Mouse (Mus musculus) heart, adult 2 months (tissue): ENCODE measurements around the gene Prkar1b. TPM values are rescaled to one million over a fixed set of nuclear protein-coding genes. Genes with fewer than 3 reads are reported as not detected.

ENCODE experiments used
- DNase-seq, 2 experiments: peaks; one replicate each; pipeline ENCODE4 v3.0.0; 2021
- H3K27ac ChIP-seq: fragments of 200-600 bp; 2 replicates; pipeline ENCODE4 v1.8.1; 2022
- H3K27me3 ChIP-seq: fragments of 200-500 bp; 2 replicates; pipeline ENCODE4 v1.6.1; 2012; ENCODE audit warnings: mild to moderate bottlenecking, low read length, inconsistent platforms, mixed read lengths; ENCODE audit not compliant: control insufficient read depth, insufficient read depth
- H3K36me3 ChIP-seq: fragments of 200-500 bp; 2 replicates; pipeline ENCODE4 v1.6.1; 2012; ENCODE audit warnings: low read length, inconsistent platforms; ENCODE audit not compliant: control insufficient read depth, insufficient read depth
- H3K4me1 ChIP-seq: fragments of 200-500 bp; 2 replicates; pipeline ENCODE4 v1.6.1; 2011; ENCODE audit warnings: low read length; ENCODE audit not compliant: control insufficient read depth, insufficient read depth
- H3K4me3 ChIP-seq: fragments of 200-600 bp; 2 replicates; pipeline ENCODE4 v1.8.1; 2022
- H3K79me2 ChIP-seq: fragments of 200-500 bp; replicated peaks from 2 replicates; pipeline ENCODE4 v1.6.1; 2012; ENCODE audit warnings: mild to moderate bottlenecking, inconsistent platforms, low read length, moderate library complexity, mixed read lengths; ENCODE audit not compliant: control insufficient read depth, insufficient read depth
- H3K9ac ChIP-seq: fragments of 200-500 bp; 2 replicates; pipeline ENCODE4 v1.6.1; 2012; ENCODE audit warnings: low read depth, mild to moderate bottlenecking, control low read depth, inconsistent platforms, low read length, mixed read lengths
- CTCF ChIP-seq: fragments of 200-600 bp; IDR thresholded peaks from 2 replicates; pipeline ENCODE4 v1.8.1; 2022; ENCODE audit warnings: antibody characterized with exemption, mild to moderate bottlenecking, moderate library complexity
- EP300 ChIP-seq: fragments of 200-500 bp; IDR thresholded peaks from 2 replicates; pipeline ENCODE4 v1.6.1; 2011; ENCODE audit warnings: low read depth, low read length, control low read depth; ENCODE audit not compliant: insufficient read depth
- POLR2A ChIP-seq: fragments of 200-500 bp; IDR thresholded peaks from 2 replicates; pipeline ENCODE4 v1.6.1; 2011; ENCODE audit warnings: mild to moderate bottlenecking, low read depth, low read length, control low read depth; ENCODE audit not compliant: insufficient read depth
- WGBS: fragments of 180-500 bp; shearing (Covaris S2); methylation state at CpG from one replicate; pipeline ENCODE4 v1.1.7; 2018; 5-methylcytosine and 5-hydroxymethylcytosine counted together
- intact Hi-C: fragments of 180-260 bp; cut with DNase I; formaldehyde crosslinking; loops from one replicate; pipeline ENCODE4 v1.15.1; 2025
- polyA plus RNA-seq: library from polyadenylated mRNA; depleted of rRNA; stranded (reverse); fragments of >200 nt; gene quantifications from 2 replicates; pipeline ENCODE4 v1.2.3, GENCODE M21; 2012
- total RNA-seq, 2 experiments: library from RNA; stranded (reverse); gene quantifications; 2 replicates each; pipeline ENCODE4 v1.2.3; 2021

Prkar1b gene
- total and polyA plus RNA-seq, 3 experiments: 1.4 to 2.0 (median 1.5) TPM

DNA sequence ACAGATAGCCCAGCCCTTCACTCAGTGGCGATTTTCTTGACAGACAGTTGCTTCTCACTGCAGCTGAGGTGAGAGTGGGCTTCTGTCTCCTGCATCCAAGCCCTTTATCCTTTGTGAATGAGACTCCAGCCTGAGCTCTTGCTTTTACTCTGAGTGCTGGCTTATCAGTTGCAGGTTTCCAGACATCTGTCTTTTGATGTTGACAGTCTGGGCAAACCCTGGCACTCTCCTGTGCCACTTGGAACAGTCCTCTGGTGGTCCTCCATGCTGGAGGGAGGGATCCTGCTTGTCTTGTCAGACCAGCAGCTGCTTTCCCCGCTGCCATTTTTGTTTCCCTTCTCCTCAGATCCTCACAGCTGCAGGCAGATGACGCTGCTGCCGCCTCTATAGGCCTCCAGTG is 22.1 kb upstream of the Prkar1b start:
- TF ChIP-seq POLR2A (no peak), EP300 (no peak), CTCF (no peak)
- WGBS: 94% methylated on average over 4 of the region's 4 CpGs

DNA sequence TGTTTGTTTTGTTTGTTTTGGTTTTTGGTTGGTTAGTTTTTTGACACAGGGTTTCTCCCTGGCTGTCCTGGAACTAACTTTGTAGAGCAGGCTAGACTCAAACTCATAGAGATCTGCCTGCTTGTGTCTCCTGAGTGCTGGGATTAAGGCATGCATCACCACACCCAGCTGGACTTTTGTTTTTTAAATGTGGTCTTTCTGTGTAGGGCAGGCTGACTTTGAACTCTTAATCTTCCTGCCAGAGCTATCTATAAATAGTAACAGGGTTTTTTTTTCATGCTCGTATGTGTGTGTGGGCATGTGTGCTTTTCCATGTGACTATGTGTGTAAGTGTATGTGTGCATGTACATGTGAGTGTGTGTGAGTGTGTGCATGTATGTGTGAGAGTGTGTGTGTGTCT is 17.7 kb upstream of the Prkar1b start:
- Histone ChIP-seq H3K79me2 (no peaks in the 10 kb centered on the region), H3K4me3 (no peak overlapping the region), H3K9ac (no peak overlapping the region), H3K27ac (no peak overlapping the region), H3K36me3 (no peaks in the 10 kb centered on the region), H3K4me1 (no peaks in the 10 kb centered on the region), H3K27me3 (no peaks in the 10 kb centered on the region)
- 40% methylated on average over 1 of the region's 1 CpGs for WGBS
- TF ChIP-seq EP300 (no peak), POLR2A (no peak), CTCF (no peak)
- DNase-seq: no peak
- intact Hi-C loops: no loop called here

More for the DNA sequence above, 22.1 kb upstream of the Prkar1b start:
- Histone ChIP-seq H3K9ac (no peak overlapping the region), H3K36me3 (peaks cover 3% of the 10 kb centered on the region; the same call in 1 of the 2 replicates), H3K27me3 (no peaks in the 10 kb centered on the region), H3K4me1 (peaks cover 7% of the 10 kb centered on the region), H3K27ac (no peak overlapping the region), H3K4me3 (no peak overlapping the region), H3K79me2 (no peaks in the 10 kb centered on the region)
- no peak for DNase-seq
- intact Hi-C loops: no loop called here

DNA sequence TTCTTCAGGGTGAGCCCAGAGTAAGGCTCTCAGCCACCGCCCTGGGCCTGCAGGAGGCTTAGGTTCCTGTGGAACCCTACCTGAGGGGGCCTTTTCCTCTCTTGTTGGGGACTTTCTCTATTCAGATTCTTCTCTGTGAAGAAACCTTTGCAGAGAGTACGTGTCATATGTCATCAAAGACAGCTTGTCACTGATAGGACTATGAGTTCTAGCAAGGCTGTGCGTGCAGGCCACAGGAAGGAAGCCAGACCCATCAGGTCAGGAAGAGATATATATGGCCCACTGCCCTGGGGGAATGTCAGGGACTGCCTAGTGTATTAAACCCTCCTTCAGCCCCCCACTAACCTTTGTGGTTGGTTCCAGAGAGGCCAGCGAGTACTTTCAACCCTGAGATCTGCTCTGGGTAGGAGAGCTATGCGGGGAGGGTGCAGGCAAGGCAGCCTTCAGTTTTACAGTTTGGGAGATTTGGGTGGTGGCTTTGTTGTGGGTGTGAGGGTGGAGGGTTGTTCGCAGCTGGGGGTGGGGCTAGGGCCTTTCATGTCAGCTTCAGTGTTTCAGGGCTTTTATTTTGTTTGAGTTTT is 17.1 kb upstream of the Prkar1b start:
- intact Hi-C loops: no loop called here
- H3K36me3 ChIP-seq: no peaks in the 10 kb centered on the region

DNA sequence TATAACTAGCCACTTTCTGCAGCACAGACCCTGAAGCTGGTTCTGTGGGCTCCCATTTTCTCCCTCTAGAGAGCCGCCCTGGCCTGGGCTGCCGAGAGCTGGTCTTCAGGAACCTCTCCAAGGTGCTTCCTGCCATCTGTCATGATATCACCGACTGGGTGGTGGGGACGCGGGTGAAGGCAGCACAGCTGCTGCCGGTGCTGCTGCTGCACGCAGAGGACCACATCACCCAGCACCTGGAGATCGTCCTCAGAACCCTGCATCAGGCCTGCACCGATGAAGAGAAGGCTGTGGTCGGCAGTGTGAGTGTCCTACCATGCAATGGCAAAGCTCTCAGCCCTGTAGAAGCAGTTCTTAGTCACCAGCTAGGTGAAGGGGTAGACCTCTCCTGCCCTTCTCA is 11.8 kb upstream of the Prkar1b start:
- Histone ChIP-seq H3K9ac (no peak overlapping the region), H3K4me3 (no peak overlapping the region), H3K27me3 (no peaks in the 10 kb centered on the region), H3K27ac (no peak overlapping the region), H3K4me1 (no peaks in the 10 kb centered on the region), H3K79me2 (no peaks in the 10 kb centered on the region), H3K36me3 (no peaks in the 10 kb centered on the region)
- intact Hi-C loops: no loop called here
- TF ChIP-seq CTCF: no peak
- TF ChIP-seq EP300: no peak
- TF ChIP-seq POLR2A: no peak
- WGBS: 67% methylated on average over 10 of the region's 10 CpGs
- DNase-seq: no peak

More for the DNA sequence above, 17.1 kb upstream of the Prkar1b start:
- no peak overlapping the region for H3K27ac ChIP-seq
- TF ChIP-seq CTCF (no peak), POLR2A (no peak)
- H3K27me3 ChIP-seq: no peaks in the 10 kb centered on the region
- WGBS: 64% methylated on average over 6 of the region's 6 CpGs
- H3K79me2 ChIP-seq: no peaks in the 10 kb centered on the region
- H3K4me3 ChIP-seq: no peak overlapping the region
- no peaks in the 10 kb centered on the region for H3K4me1 ChIP-seq
- DNase-seq: peak in 1 of 2 experiments; percentile 9
- no peak overlapping the region for H3K9ac ChIP-seq

DNA sequence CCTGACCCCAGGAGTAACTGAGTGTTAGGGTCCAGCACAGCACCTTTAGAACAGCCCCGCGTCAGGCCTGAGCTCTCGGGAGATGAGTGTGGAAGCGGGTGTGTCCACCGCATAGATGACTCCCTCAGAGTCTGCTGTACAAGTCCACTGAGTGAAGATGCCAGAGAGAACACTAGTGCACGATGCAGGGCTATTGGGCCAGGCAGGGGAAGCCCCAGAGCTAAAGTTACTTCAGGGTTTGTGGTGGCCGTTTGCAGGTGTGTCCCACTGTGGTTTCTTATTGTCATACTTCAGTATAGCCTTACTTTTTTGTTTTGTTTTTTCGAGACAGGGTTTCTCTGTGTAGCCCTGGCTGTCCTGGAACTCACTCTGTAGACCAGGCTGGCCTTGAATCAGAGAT is 11.1 kb upstream of the Prkar1b start:
- no peaks in the 10 kb centered on the region for H3K36me3 ChIP-seq
- intact Hi-C loops: no loop called here
- no peak for DNase-seq

DNA sequence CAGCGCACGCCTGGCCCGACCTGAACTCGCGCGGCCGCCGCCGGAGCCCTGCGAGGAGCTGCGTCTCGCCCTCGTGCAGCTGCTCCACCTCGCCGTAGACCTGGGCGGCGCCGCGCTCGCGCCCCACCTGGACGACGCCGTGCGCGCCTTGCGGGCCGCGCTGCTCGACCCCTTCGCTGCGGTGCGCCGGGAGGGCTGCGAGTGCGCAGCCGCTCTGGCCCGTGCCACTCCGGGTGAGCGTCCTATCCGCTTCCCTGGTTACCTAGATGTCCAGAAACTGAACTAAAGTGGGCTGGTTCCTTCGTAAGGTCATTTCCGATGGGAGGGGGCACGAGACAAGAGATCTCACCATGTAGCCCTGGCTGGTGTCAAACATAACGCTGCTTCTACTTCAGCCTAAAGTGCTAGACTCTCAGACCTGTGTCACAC is 816 bp upstream of the Prkar1b start:
- under 1% methylated on average over 45 of the region's 45 CpGs for WGBS
- Histone ChIP-seq H3K9ac (peak overlapping the region; percentile 73), H3K36me3 (no peaks in the 10 kb centered on the region), H3K27ac (no peak overlapping the region), H3K4me3 (peak overlapping the region; percentile 68), H3K4me1 (no peaks in the 10 kb centered on the region), H3K27me3 (no peaks in the 10 kb centered on the region), H3K79me2 (no peaks in the 10 kb centered on the region)
- DNase-seq: peak in 1 of 2 experiments; percentile 31
- intact Hi-C loops: no loop called here
- TF ChIP-seq EP300: no peak
- TF ChIP-seq POLR2A: no peak
- no peak for TF ChIP-seq CTCF

More for the DNA sequence above, 11.1 kb upstream of the Prkar1b start:
- H3K9ac ChIP-seq: no peak overlapping the region
- no peak overlapping the region for H3K4me3 ChIP-seq
- H3K4me1 ChIP-seq: no peaks in the 10 kb centered on the region
- H3K79me2 ChIP-seq: no peaks in the 10 kb centered on the region
- H3K27ac ChIP-seq: no peak overlapping the region
- no peaks in the 10 kb centered on the region for H3K27me3 ChIP-seq
- 85% methylated on average over 8 of the region's 8 CpGs for WGBS
- TF ChIP-seq CTCF (no peak), POLR2A (no peak), EP300 (no peak)
